Mouse (Mus musculus) splenic B cell, adult 2 months (primary cell): ENCODE measurements at regions not wholly inside any gene's neighbourhood (a gene's known extent, or its start where the extent isn't known, plus 50 kb on each side); places are given as distances from the start of the nearest gene placed in this dataset.

Experiments used
- DNase-seq: peaks from one replicate; pipeline ENCODE4 v3.0.0-alpha.2; 2011; ENCODE audit warnings: low read depth, low spot score
- H3K27me3 ChIP-seq: 2 replicates; pipeline ENCODE4 v1.6.1; 2012; ENCODE audit warnings: mild to moderate bottlenecking, low read length, moderate library complexity, mixed read lengths; ENCODE audit not compliant: control insufficient read depth, poor library complexity, insufficient read depth, severe bottlenecking
- H3K36me3 ChIP-seq: 2 replicates; pipeline ENCODE4 v1.6.1; 2012; ENCODE audit warnings: mild to moderate bottlenecking, low read length, moderate library complexity, mixed read lengths; ENCODE audit not compliant: control insufficient read depth, poor library complexity, insufficient read depth, severe bottlenecking

- H3K36me3 ChIP-seq, result no peaks in the 10 kb centered on the region
- no peak for DNase-seq
- no peaks in the 10 kb centered on the region for H3K27me3 ChIP-seq
Measured at GRCm38 (mm10) chr2:148290326-148290725, 104.8 kb upstream of the Sstr4 start.

DNA sequence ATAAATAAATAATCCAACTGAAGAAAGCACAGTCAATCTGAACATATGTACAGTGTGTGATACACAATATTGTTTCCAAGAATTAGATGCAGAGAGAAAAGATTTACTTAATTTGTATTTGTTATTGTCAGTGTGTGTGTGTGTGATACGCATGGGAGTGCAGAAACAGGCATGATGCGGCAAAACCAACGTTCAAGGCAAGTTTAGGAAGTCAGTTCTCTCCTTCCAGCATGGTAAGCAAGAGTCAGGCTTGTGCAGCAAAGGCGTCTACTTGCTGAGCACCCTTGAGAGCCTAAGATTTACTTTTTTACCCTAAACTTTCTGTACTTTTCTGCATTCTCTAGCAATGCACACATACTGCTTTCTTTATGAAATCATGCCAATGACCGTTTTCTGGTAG is 102.7 kb upstream of the Sstr4 start:
- Histone ChIP-seq H3K36me3 (no peaks in the 10 kb centered on the region), H3K27me3 (no peaks in the 10 kb centered on the region)
- DNase-seq, result no peak

GRCm38 (mm10) chr2:148292895-148293294 is 102.2 kb upstream of the Sstr4 start:
- DNase-seq, result no peak
- H3K27me3 ChIP-seq, result no peaks in the 10 kb centered on the region

GRCm38 (mm10) chr2:148300879-148301278 is 94.3 kb upstream of the Sstr4 start:
- Histone ChIP-seq H3K27me3 (no peaks in the 10 kb centered on the region), H3K36me3 (no peaks in the 10 kb centered on the region)
- DNase-seq, result no peak

More at GRCm38 (mm10) chr2:148292895-148293294, 102.2 kb upstream of the Sstr4 start:
- H3K36me3 ChIP-seq, result no peaks in the 10 kb centered on the region

DNA sequence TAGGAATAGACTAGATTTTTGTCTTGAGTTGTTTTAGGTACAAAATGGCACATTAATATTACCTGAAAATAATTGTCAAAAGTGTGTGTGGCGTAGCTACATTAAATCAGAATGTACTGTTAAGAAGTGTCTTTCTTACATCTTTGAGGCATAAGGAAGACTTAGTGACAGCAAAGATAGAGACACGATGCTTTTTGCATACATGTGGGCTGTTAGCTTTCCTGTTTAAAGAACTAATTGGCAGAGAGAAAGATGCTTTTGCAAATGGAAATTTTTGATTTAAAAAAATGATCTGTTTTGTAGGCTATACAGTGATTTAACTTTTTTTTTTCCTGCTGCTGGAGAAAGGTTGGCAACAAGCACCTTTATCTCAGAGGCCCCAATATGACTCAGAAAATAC is 82.9 kb upstream of the Sstr4 start:
- no peak for DNase-seq
- Histone ChIP-seq H3K27me3 (no peaks in the 10 kb centered on the region), H3K36me3 (no peaks in the 10 kb centered on the region)

DNA sequence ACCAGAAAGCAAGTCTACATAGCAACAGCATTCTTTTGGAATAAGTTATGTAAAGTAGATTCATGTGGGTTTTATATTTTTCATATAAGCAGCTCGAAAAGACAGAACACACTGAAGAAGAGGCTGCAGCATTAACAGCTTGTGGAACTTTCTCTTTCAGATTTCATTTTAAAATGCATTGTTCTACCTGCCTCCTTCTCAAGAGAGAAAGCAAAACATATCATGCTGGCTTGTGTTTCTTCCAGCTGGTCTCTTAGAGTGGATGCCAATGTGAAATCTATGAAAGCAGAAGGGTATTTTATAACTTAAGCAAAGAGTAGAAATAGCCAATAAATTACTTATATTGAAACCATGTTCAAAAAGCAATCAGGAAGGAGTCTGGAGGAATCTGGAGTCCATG is 74.2 kb upstream of the Sstr4 start:
- Histone ChIP-seq H3K27me3 (no peaks in the 10 kb centered on the region), H3K36me3 (no peaks in the 10 kb centered on the region)
- DNase-seq, result no peak

DNA sequence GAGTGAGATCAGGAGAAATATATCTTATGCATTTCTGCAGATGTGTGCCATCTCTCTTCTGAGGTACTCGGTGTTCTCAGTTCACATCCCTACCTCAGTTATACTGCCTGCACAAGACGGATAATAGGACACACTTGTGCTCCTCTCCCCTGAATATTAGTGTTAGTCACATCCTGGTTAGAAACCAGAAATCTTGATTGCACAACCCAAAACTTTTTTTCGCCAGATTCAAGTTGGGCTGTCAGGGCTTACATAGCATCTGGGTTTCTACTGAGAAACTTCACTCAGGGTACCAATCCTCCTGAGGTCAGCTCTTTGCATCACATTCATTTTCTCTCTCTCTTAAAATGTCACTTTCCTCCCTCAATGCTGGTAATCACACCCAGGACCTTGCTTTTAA is 69.8 kb upstream of the Sstr4 start:
- no peak for DNase-seq

GRCm38 (mm10) chr2:148325854-148326387 is 69.2 kb upstream of the Sstr4 start:
- no peaks in the 10 kb centered on the region for H3K36me3 ChIP-seq
- no peak for DNase-seq
- H3K27me3 ChIP-seq, result no peaks in the 10 kb centered on the region

More for the DNA sequence above, 69.8 kb upstream of the Sstr4 start:
- Histone ChIP-seq H3K27me3 (no peaks in the 10 kb centered on the region), H3K36me3 (no peaks in the 10 kb centered on the region)

DNA sequence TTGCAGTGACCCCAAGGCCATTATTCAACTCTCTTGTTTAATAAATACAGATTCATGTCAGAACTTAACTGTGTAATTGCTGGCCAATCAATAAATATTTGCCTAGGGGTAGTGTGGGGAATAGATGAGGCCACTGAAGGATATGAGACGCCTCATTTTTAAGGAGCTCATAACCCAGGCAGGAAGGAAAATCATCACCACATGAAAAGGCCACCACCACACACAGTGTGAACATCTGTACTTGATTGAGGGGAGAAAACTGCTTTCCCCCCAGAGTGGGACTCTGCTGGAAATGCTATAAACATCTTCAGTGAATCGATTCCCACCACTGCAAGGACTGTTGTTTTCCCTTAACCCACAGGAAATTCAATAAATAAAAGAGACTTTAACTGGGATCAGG is 68.7 kb upstream of the Sstr4 start:
- DNase-seq, result no peak
- H3K27me3 ChIP-seq, result no peaks in the 10 kb centered on the region

DNA sequence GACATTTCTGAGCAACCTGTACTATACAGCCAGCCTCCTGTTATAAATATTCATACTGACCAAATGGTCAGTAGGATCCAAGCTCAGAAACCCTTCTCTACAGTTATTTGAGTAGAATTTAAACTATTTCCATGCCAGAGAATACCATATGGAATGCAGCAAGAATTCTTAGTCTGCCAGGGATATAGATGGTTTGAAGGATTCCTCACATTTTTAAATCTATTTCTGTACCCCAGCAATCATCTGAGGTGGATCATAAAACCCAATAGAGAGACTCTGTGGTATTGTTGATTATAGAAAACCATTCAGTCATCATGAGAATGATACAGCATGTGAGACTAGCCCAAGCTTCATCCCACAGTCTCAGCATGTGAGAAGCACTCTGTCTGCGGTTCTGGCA is 67.6 kb upstream of the Sstr4 start:
- no peak for DNase-seq
- Histone ChIP-seq H3K36me3 (no peaks in the 10 kb centered on the region), H3K27me3 (no peaks in the 10 kb centered on the region)

More for the DNA sequence above, 68.7 kb upstream of the Sstr4 start:
- H3K36me3 ChIP-seq, result no peaks in the 10 kb centered on the region

DNA sequence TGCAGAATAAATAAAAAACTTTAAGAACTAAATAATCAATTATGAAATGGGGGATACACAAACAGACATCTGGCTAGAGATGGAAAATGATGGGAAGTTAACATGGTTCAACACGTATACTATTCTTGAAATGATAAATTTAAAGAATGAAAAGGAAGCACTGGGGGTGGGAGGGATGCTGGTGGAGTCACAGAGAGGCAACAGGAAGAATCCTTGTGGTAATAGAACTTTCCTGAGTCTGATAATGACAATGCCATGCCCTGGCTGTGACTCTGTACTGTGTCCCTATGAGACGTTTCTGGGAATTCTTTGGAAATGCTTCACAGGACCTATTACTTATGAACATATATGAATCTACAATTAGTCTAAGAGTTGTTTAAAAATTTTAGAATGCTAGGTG is 64.8 kb upstream of the Sstr4 start:
- DNase-seq, result no peak
- Histone ChIP-seq H3K27me3 (no peaks in the 10 kb centered on the region), H3K36me3 (no peaks in the 10 kb centered on the region)

DNA sequence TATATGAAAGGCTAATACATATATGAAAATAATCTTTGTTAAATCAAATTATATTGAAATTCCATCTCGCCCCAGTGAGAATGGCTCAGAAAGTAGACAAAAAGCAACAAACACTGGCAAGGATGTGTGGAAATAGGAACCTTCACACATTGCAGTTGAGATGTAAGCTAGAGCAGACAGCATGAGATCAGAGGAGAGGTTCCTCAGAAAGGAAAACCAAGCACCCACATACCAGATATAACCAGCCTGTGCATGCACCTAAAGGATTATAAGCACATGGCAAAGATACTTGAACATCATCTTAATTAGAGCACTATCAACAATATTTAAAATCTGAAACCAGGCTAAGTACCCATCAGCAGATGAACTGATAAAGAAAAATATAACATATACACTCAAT is 60.6 kb upstream of the Sstr4 start:
- Histone ChIP-seq H3K27me3 (no peaks in the 10 kb centered on the region), H3K36me3 (no peaks in the 10 kb centered on the region)
- DNase-seq, result no peak

DNA sequence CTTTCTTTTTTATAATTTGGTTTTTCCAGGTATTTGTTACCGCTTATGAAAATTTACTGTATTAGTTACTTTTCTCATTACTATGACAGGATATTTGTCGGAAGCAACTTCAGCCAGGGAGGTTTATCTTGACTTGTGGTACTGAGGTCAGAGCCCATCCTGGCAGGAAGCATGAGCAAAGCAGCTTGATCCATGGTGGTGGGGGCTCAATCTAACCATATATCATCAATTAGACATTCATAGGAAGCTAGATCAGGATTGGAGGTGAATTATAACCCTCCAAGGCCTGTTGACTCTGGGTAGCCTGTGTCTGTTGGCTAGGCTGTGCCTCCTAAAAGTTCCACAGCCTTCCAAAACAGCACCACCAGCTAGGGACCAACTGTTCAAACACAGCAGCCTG is 58.5 kb upstream of the Sstr4 start:
- H3K27me3 ChIP-seq, result no peaks in the 10 kb centered on the region
- DNase-seq, result no peak
- no peaks in the 10 kb centered on the region for H3K36me3 ChIP-seq

DNA sequence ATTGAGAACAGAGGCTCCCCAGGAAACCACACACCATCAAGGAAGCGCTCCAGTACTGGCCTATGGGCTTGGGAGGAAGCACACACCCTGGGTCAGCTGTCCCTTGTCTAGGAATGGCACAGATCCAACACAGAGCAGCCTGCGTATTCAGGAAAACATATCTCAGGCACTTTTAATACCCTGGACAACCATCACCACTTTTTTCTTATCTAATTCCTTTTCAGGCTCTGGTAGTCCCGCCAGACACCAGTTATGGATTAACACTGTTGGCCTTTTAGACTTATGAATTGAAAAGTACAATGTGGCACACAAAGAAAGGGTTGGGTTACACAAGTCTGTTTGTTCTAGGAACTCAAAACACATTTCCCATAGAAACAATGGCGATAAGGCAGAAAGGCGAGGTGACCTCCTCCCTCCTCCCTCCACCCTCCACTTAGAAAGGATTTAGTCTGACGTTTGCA is 56.8 kb upstream of the Sstr4 start:
- Histone ChIP-seq H3K27me3 (no peaks in the 10 kb centered on the region), H3K36me3 (no peaks in the 10 kb centered on the region)
- no peak for DNase-seq

GRCm38 (mm10) chr2:148338894-148339293 is 56.2 kb upstream of the Sstr4 start:
- Histone ChIP-seq H3K36me3 (no peaks in the 10 kb centered on the region), H3K27me3 (no peaks in the 10 kb centered on the region)
- DNase-seq, result no peak

DNA sequence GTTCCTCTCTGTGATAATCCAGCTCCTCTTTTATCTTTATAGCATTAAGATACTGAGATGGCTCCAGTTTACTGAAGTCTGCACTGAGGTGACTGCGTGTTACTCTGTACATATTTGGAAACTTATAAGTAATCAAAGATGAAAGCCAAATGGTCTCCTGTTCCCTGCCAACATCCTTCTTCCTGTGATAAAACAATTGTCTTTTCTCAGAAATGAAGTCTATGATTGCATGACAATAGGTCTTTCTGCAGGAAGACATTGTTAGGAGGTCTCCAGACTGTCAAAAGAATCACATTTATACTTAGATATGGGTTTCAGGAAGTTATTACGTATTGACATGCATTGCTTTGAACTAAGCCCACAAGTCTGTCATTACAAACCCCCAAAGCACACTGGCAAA is 51.0 kb upstream of the Sstr4 start:
- DNase-seq, result no peak
- Histone ChIP-seq H3K27me3 (no peaks in the 10 kb centered on the region), H3K36me3 (no peaks in the 10 kb centered on the region)
